Mouse (Mus musculus): Measurements from ENCODE around the gene Rtp1. TPM values are rescaled to one million over a fixed set of nuclear protein-coding genes. Genes with fewer than 3 reads are reported as not detected.

The Rtp1 gene
- polyA plus RNA-seq, 2 experiments, result not detected

GRCm38 (mm10) chr16:23417456-23418240 lies 11.3 kb upstream of the Rtp1 start:
- no peaks in the 10 kb centered on the region for H3K27me3 ChIP-seq (ENCODE audit: control insufficient read depth, insufficient read depth, low read length)
- H3K9me3 ChIP-seq (ENCODE audit: control insufficient read depth, low read length), result no peaks in the 10 kb centered on the region
- peaks cover 6% of the 10 kb centered on the region; the same call in 1 of the 2 replicates for H3K4me1 ChIP-seq (ENCODE audit: control insufficient read depth, insufficient read depth, low read length)
- H3K4me3 ChIP-seq (replicated peaks; ENCODE audit: low read length), result no peak overlapping the region
- TF ChIP-seq POLR2A (IDR thresholded peaks at IDR 0.05; ENCODE audit: borderline replicate concordance, extremely low read depth, insufficient read depth, insufficient read length), result no peak
- no peaks in the 10 kb centered on the region for H3K36me3 ChIP-seq (ENCODE audit: control insufficient read depth, insufficient read depth, low read length)
- H3K27ac ChIP-seq (replicated peaks; ENCODE audit: low read depth, low read length), result no peak overlapping the region
- 55% methylated on average over 12 of the region's 13 CpGs for WGBS
- no peak for ATAC-seq (ENCODE audit: low FRiP score, low read depth)
- no peak for DNase-seq (ENCODE audit: low spot score)
- no peak overlapping the region for H3K4me2 ChIP-seq (replicated peaks; ENCODE audit: low read depth, low read length, severe bottlenecking)
- no peak overlapping the region for H3K9ac ChIP-seq (ENCODE audit: low read depth, low read length, severe bottlenecking)

- Histone ChIP-seq H3K27ac (replicated peaks; ENCODE audit: low read depth, low read length) (no peak overlapping the region), H3K4me2 (replicated peaks; ENCODE audit: low read depth, low read length, severe bottlenecking) (no peak overlapping the region), H3K9ac (ENCODE audit: low read depth, low read length, severe bottlenecking) (no peak overlapping the region), H3K9me3 (ENCODE audit: control insufficient read depth, low read length) (no peaks in the 10 kb centered on the region), H3K36me3 (ENCODE audit: control insufficient read depth, insufficient read depth, low read length) (no peaks in the 10 kb centered on the region), H3K4me3 (replicated peaks; ENCODE audit: low read length) (no peak overlapping the region), H3K4me1 (ENCODE audit: control insufficient read depth, insufficient read depth, low read length) (peaks cover 6% of the 10 kb centered on the region; the same call in 1 of the 2 replicates), H3K27me3 (ENCODE audit: control insufficient read depth, insufficient read depth, low read length) (no peaks in the 10 kb centered on the region)
- ATAC-seq (ENCODE audit: low FRiP score, low read depth) (no peak; the same call in 1 of the 2 replicates), DNase-seq (ENCODE audit: low spot score) (no peak)
- TF ChIP-seq POLR2A (IDR thresholded peaks at IDR 0.05; ENCODE audit: borderline replicate concordance, extremely low read depth, insufficient read depth, insufficient read length), result no peak
- WGBS, result 82% methylated on average over 8 of the region's 8 CpGs
These were observed 9.3 kb upstream of the Rtp1 start for GRCm38 (mm10) chr16:23419565-23420085.

GRCm38 (mm10) chr16:23423825-23424224 lies 5.1 kb upstream of the Rtp1 start:
- ATAC-seq (ENCODE audit: low FRiP score, low read depth), result no peak
- no peaks in the 10 kb centered on the region for H3K4me1 ChIP-seq (ENCODE audit: control insufficient read depth, insufficient read depth, low read length)
- DNase-seq (ENCODE audit: low spot score), result no peak
- H3K27me3 ChIP-seq (ENCODE audit: control insufficient read depth, insufficient read depth, low read length), result no peaks in the 10 kb centered on the region
- no peak for TF ChIP-seq POLR2A (IDR thresholded peaks at IDR 0.05; ENCODE audit: borderline replicate concordance, extremely low read depth, insufficient read depth, insufficient read length)
- H3K36me3 ChIP-seq (ENCODE audit: control insufficient read depth, insufficient read depth, low read length), result no peaks in the 10 kb centered on the region
- no peaks in the 10 kb centered on the region for H3K9me3 ChIP-seq (ENCODE audit: control insufficient read depth, low read length)
- no peak overlapping the region for H3K27ac ChIP-seq (replicated peaks; ENCODE audit: low read depth, low read length)
- WGBS, result 70% methylated on average over 5 of the region's 5 CpGs
- H3K4me3 ChIP-seq (replicated peaks; ENCODE audit: low read length), result no peak overlapping the region
- no peak overlapping the region for H3K4me2 ChIP-seq (replicated peaks; ENCODE audit: low read depth, low read length, severe bottlenecking)
- no peak overlapping the region for H3K9ac ChIP-seq (ENCODE audit: low read depth, low read length, severe bottlenecking)

GRCm38 (mm10) chr16:23427701-23428100 lies 1.2 kb upstream of the Rtp1 start:
- no peak for TF ChIP-seq POLR2A (IDR thresholded peaks at IDR 0.05; ENCODE audit: borderline replicate concordance, extremely low read depth, insufficient read depth, insufficient read length)
- Histone ChIP-seq H3K9ac (ENCODE audit: low read depth, low read length, severe bottlenecking) (no peak overlapping the region), H3K27me3 (ENCODE audit: control insufficient read depth, insufficient read depth, low read length) (no peaks in the 10 kb centered on the region), H3K4me1 (ENCODE audit: control insufficient read depth, insufficient read depth, low read length) (no peaks in the 10 kb centered on the region), H3K9me3 (ENCODE audit: control insufficient read depth, low read length) (no peaks in the 10 kb centered on the region), H3K36me3 (ENCODE audit: control insufficient read depth, insufficient read depth, low read length) (no peaks in the 10 kb centered on the region), H3K4me2 (replicated peaks; ENCODE audit: low read depth, low read length, severe bottlenecking) (no peak overlapping the region), H3K27ac (replicated peaks; ENCODE audit: low read depth, low read length) (no peak overlapping the region), H3K4me3 (replicated peaks; ENCODE audit: low read length) (no peak overlapping the region)
- WGBS, result 65% methylated on average over 1 of the region's 1 CpGs
- DNase-seq (ENCODE audit: low spot score), result no peak
- no peak for ATAC-seq (ENCODE audit: low FRiP score, low read depth)

GRCm38 (mm10) chr16:23429991-23430390 lies 1.1 kb downstream of the Rtp1 start:
- TF ChIP-seq POLR2A (IDR thresholded peaks at IDR 0.05; ENCODE audit: borderline replicate concordance, extremely low read depth, insufficient read depth, insufficient read length), result no peak
- Histone ChIP-seq H3K36me3 (ENCODE audit: control insufficient read depth, insufficient read depth, low read length) (no peaks in the 10 kb centered on the region), H3K4me3 (replicated peaks; ENCODE audit: low read length) (no peak overlapping the region), H3K9ac (ENCODE audit: low read depth, low read length, severe bottlenecking) (no peak overlapping the region), H3K27me3 (ENCODE audit: control insufficient read depth, insufficient read depth, low read length) (no peaks in the 10 kb centered on the region), H3K4me2 (replicated peaks; ENCODE audit: low read depth, low read length, severe bottlenecking) (no peak overlapping the region), H3K9me3 (ENCODE audit: control insufficient read depth, low read length) (no peaks in the 10 kb centered on the region), H3K4me1 (ENCODE audit: control insufficient read depth, insufficient read depth, low read length) (no peaks in the 10 kb centered on the region), H3K27ac (replicated peaks; ENCODE audit: low read depth, low read length) (no peak overlapping the region)
- 81% methylated on average over 8 of the region's 8 CpGs for WGBS
- ATAC-seq (ENCODE audit: low FRiP score, low read depth) (no peak), DNase-seq (ENCODE audit: low spot score) (no peak)
